Mouse (Mus musculus) ES-Bruce4 (cell line): ENCODE measurements around the gene Tmprss11g. TPM values are rescaled to one million over a fixed set of nuclear protein-coding genes. Genes with fewer than 3 reads are reported as not detected.

Experiments
- H3K27ac ChIP-seq: 2 replicates; pipeline ENCODE4 v1.5.1; 2012; ENCODE audit warnings: low read length, inconsistent platforms; ENCODE audit not compliant: insufficient read depth
- H3K27me3 ChIP-seq: 2 replicates; pipeline ENCODE4 v1.6.1; 2012; ENCODE audit warnings: mild to moderate bottlenecking, low read length, inconsistent platforms; ENCODE audit not compliant: control insufficient read depth, poor library complexity, insufficient read depth, severe bottlenecking
- H3K36me3 ChIP-seq: 2 replicates; pipeline ENCODE4 v1.6.1; 2012; ENCODE audit warnings: inconsistent platforms, mild to moderate bottlenecking, low read length, moderate library complexity; ENCODE audit not compliant: control insufficient read depth, poor library complexity, insufficient read depth, severe bottlenecking
- H3K4me1 ChIP-seq: one replicate; pipeline ENCODE4 v1.8.1; 2011; ENCODE audit warnings: low read length; ENCODE audit not compliant: control insufficient read depth, insufficient read depth
- H3K4me3 ChIP-seq: 2 replicates; pipeline ENCODE4 v1.5.1; 2011; ENCODE audit warnings: low read depth, mild to moderate bottlenecking, low read length
- H3K9ac ChIP-seq: 2 replicates; pipeline ENCODE4 v1.6.1; 2012; ENCODE audit warnings: low read depth, mild to moderate bottlenecking, inconsistent platforms; ENCODE audit not compliant: poor library complexity, severe bottlenecking
- H3K9me3 ChIP-seq: replicated peaks from 2 replicates; pipeline ENCODE4 v1.6.1; 2012; ENCODE audit warnings: mild to moderate bottlenecking, low read length, inconsistent platforms; ENCODE audit not compliant: control insufficient read depth, poor library complexity, insufficient read depth, severe bottlenecking
- CTCF ChIP-seq: IDR thresholded peaks from one replicate; pipeline ENCODE4 v1.8.1; 2011; ENCODE audit warnings: low read depth, low read length
- EP300 ChIP-seq: IDR thresholded peaks from 2 replicates; pipeline ENCODE4 v1.6.1; 2011; ENCODE audit warnings: low read depth, low read length; ENCODE audit not compliant: insufficient read depth
- POLR2A ChIP-seq: IDR thresholded peaks from one replicate; pipeline ENCODE4 v1.8.1; 2011; ENCODE audit warnings: low read length; ENCODE audit not compliant: insufficient read depth
- polyA plus RNA-seq: library from polyadenylated mRNA; stranded (reverse); fragments of >200 nt; gene quantifications from 2 replicates; pipeline ENCODE4 v1.2.4, GENCODE M21; 2011; ENCODE audit warnings: low read depth; ENCODE audit not compliant: missing spikeins, insufficient read depth, insufficient read length

Gene Tmprss11g
- not detected in 2 replicates for polyA plus RNA-seq

DNA sequence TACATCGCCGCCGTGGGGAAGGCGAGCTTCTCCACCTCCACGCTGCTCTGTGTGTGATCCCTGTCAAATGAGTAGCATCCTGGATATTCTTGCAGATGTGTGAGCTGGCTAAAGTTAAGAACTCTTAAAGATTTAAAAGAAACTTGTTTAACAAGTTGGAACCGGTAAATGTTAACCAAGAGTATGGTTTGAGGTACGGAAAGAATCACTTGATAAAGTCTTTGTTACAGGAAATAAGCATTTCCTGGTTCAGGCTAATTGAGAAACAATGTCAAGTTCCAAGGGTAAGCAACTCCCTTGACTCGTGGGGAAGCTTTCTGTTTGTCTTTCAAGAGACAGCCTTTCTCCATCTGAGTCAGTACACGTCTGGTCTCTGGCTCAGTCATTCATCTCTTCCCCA, at the start of gene Tmprss11g:
TSS of gene Tmprss11g (minus strand) at position 101 of the 400 bp plus-strand sequence.
- no peaks in the 10 kb centered on the region for H3K27me3 ChIP-seq
- no peak within 1 kb of the TSS for H3K9ac ChIP-seq
- no peaks in the 10 kb centered on the region for H3K4me1 ChIP-seq
- H3K9me3 ChIP-seq: no peaks in the 10 kb centered on the region
- H3K27ac ChIP-seq: no peak within 1 kb of the TSS
- no peak for TF ChIP-seq POLR2A
- no peak for TF ChIP-seq EP300
- TF ChIP-seq CTCF: no peak
- no peaks in the 10 kb centered on the region for H3K36me3 ChIP-seq
- no peak within 1 kb of the TSS for H3K4me3 ChIP-seq

DNA sequence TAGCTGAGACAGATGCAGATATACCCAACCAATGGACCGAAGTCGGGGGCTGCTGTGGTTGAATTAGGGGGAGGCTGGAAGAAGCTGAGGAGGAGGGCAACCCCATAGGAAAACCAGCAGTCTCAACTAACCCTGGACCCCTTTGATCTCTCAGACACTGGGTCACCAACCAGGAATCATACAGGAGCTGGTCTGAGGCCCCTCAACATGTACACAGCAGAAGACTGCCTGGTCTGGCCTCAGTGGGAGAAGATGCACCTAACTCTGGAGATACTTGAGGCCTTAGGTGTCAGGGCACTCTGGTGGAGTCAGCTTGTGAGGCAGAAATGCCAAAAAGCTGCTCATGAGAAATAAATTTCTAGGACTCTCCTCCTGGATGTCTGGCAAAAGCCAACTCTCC, 28.3 kb upstream of the Tmprss11g start:
- Histone ChIP-seq H3K36me3 (no peaks in the 10 kb centered on the region), H3K9me3 (0 out of 2 replicates have a peak, but pooled peaks cover 3% of the 10 kb centered on the region), H3K4me3 (no peak overlapping the region), H3K4me1 (no peaks in the 10 kb centered on the region), H3K27ac (no peak overlapping the region), H3K9ac (no peak overlapping the region), H3K27me3 (no peaks in the 10 kb centered on the region)
- TF ChIP-seq CTCF (no peak), POLR2A (no peak), EP300 (no peak)

DNA sequence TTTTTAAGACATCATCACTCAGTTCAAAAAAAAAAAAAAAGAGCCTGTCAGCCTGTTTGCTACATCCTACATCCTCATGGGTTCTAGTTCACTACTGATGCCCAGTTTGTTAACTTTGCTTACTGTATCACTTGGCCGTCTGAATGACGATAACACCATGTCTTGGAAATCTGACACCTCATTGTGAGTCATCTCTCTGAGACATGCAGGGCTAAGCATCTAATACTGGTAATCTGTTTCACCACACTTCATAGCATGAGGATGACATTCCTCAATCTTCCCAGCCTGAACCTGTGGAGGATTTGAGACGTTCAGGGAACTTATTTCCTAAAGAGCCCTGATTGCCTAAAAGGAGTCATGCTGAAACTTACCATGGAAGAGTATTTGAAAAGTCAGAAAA, 22.2 kb upstream of the Tmprss11g start:
- Histone ChIP-seq H3K4me3 (no peak overlapping the region), H3K9me3 (no peaks in the 10 kb centered on the region), H3K9ac (no peak overlapping the region), H3K27me3 (no peaks in the 10 kb centered on the region), H3K4me1 (no peaks in the 10 kb centered on the region), H3K36me3 (no peaks in the 10 kb centered on the region), H3K27ac (no peak overlapping the region)
- TF ChIP-seq POLR2A (no peak), EP300 (no peak), CTCF (no peak)

DNA sequence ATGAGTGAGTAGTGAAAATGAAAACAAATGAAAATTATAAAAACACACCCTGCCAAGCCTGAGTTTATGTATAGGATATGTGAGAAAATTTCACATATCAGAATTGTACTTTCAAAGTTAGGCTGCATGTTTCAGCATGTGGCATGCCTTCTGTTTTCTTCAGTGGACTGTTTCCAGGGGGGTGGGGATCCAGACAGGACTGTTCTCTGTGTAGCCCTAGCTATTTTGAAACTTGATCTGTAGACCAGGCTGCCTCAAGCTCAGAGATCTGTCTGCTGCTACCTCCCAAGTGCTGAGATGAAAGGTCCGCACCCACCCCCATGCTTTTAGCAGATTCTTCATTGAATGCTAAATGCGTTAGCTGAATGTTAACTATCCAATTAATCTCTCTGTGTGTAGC, 10.3 kb upstream of the Tmprss11g start:
- Histone ChIP-seq H3K9ac (no peak overlapping the region), H3K27ac (no peak overlapping the region), H3K27me3 (no peaks in the 10 kb centered on the region), H3K4me3 (no peak overlapping the region), H3K36me3 (no peaks in the 10 kb centered on the region), H3K4me1 (no peaks in the 10 kb centered on the region), H3K9me3 (no peaks in the 10 kb centered on the region)
- TF ChIP-seq EP300: no peak
- TF ChIP-seq CTCF: no peak
- TF ChIP-seq POLR2A: no peak

DNA sequence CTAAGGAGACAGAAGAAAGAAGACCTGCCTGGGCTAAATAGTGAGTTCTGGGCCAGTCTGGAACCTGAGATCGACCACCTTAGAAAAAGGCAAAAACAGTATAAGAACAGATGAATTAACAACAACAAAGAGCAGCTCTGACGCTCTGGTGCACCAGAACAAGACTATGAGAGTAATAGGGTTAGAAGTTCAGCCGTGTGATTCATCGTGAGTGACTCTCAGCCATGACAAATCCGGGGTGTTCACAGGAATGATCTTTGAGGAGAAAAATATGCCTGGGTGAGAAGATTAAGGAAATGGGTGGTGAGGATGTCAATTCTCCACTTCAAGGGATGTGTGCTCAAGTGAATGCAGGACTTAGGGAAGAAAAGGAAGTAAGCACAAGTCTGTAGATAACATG, 6.9 kb downstream of the Tmprss11g start:
- no peaks in the 10 kb centered on the region for H3K36me3 ChIP-seq
- TF ChIP-seq EP300: no peak
- no peak for TF ChIP-seq POLR2A
- no peak for TF ChIP-seq CTCF

DNA sequence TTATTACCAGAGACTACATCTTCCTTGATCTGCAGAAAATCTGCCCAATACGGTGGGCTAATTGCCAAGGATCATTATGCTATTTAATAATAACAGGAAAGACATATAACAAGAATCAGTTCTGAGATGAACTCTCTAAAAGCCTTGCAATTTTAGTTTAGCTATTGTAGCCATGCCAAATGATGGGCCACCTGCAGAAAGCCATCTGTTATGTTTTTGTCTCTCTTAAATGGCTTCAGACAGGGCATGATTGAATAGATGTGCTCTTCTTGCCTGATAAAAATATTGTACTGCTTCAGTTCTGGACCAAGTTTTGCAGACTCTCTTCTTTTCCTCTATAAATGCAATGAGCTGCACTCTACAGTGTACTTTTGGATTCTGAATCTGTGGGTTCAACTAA, 24.9 kb downstream of the Tmprss11g start:
- no peak for TF ChIP-seq POLR2A
- TF ChIP-seq CTCF: no peak
- no peak for TF ChIP-seq EP300
- Histone ChIP-seq H3K9me3 (no peaks in the 10 kb centered on the region), H3K36me3 (no peaks in the 10 kb centered on the region), H3K27ac (no peak overlapping the region), H3K4me1 (no peaks in the 10 kb centered on the region), H3K9ac (no peak overlapping the region), H3K4me3 (no peak overlapping the region), H3K27me3 (no peaks in the 10 kb centered on the region)

More for the DNA sequence above, 6.9 kb downstream of the Tmprss11g start:
- H3K4me1 ChIP-seq: no peaks in the 10 kb centered on the region
- H3K9me3 ChIP-seq: no peaks in the 10 kb centered on the region
- H3K9ac ChIP-seq: no peak overlapping the region
- H3K27me3 ChIP-seq: no peaks in the 10 kb centered on the region; the same call in 1 of the 2 replicates
- H3K27ac ChIP-seq: no peak overlapping the region
- no peak overlapping the region for H3K4me3 ChIP-seq
